ENCODE assay signal across 7 mouse cellular contexts in genomic region chr17:68002608-68003595, GRCm38 (mm10). TPM values are rescaled to one million over a fixed set of nuclear protein-coding genes. Genes with fewer than 3 reads are reported as not detected.
A peak's percentile ranks its signal among the peaks of the same experiment; 100 is the strongest.
DNase-seq lines count a peak whose midpoint lies in the region; ATAC-seq and TF ChIP-seq lines count a peak whose summit lies in the region.

No protein-coding gene starts in this region.

- peak overlapping the region; percentile 62 for H3K9ac ChIP-seq in ES-Bruce4 (ENCODE audit: low read depth, poor library complexity, severe bottlenecking)
- H3K9ac ChIP-seq in heart, postnatal 0 days (replicated peaks; ENCODE audit: low read depth, low read length) = peak overlapping the region; percentile 58; the same call in 1 of the 2 replicates
- peak overlapping the region; percentile 55; the same call in 1 of the 2 replicates for H3K9ac ChIP-seq in lung, postnatal 0 days (replicated peaks; ENCODE audit: low read depth)

- H3K4me2 ChIP-seq in heart, postnatal 0 days (ENCODE audit: low read depth, low read length) = peak overlapping the region; percentile 91
- peak overlapping the region; percentile 69 for H3K4me2 ChIP-seq in lung, postnatal 0 days (replicated peaks; ENCODE audit: low read depth, low read length)

- H3K27ac ChIP-seq in ES-Bruce4 (ENCODE audit: insufficient read depth, low read length) = no peak overlapping the region
- H3K27ac ChIP-seq in heart, postnatal 0 days (ENCODE audit: low read depth) = peak overlapping the region; percentile 80
- peak overlapping the region; percentile 93 for H3K27ac ChIP-seq in lung, postnatal 0 days (ENCODE audit: low read length)

- 35% methylated on average over 17 of the region's 17 CpGs for WGBS in heart, postnatal 0 days
- WGBS in lung, postnatal 0 days = 10% methylated on average over 17 of the region's 17 CpGs

- no peak for ATAC-seq in heart, postnatal 0 days (ENCODE audit: insufficient read depth, low read depth)
- ATAC-seq in lung, postnatal 0 days = no peak

- H3K9me3 ChIP-seq in ES-Bruce4 (replicated peaks; ENCODE audit: control insufficient read depth, insufficient read depth, low read length, poor library complexity, severe bottlenecking) = no peaks in the 10 kb centered on the region
- no peaks in the 10 kb centered on the region for H3K9me3 ChIP-seq in heart, postnatal 0 days (replicated peaks; ENCODE audit: control insufficient read depth, low read length)
- no peaks in the 10 kb centered on the region for H3K9me3 ChIP-seq in lung, postnatal 0 days (ENCODE audit: low read length)

- H3K4me3 ChIP-seq in ES-Bruce4 (ENCODE audit: low read depth, low read length) = peak overlapping the region; percentile 70
- peak overlapping the region; percentile 65 for H3K4me3 ChIP-seq in heart, postnatal 0 days (ENCODE audit: low read depth, low read length)
- H3K4me3 ChIP-seq in lung, postnatal 0 days (ENCODE audit: low read depth, low read length) = peak overlapping the region; percentile 86

- DNase-seq in 3134 (ENCODE audit: extremely low read depth, insufficient read length, low spot score) = peak; percentile 34
- DNase-seq in heart, postnatal 0 days (ENCODE audit: low spot score) = no peak
- DNase-seq in lung, postnatal 0 days (ENCODE audit: low spot score) = peak; percentile 69
- no peak for DNase-seq in adrenal gland, adult 2 months
- no peak for DNase-seq in right cerebral cortex, postnatal 25 days
- DNase-seq in adrenal gland, adult 18-20 months (ENCODE audit: low spot score in 2 of 2) = no peak

- no peak for TF ChIP-seq EP300 in ES-Bruce4 (IDR thresholded peaks at IDR 0.05; ENCODE audit: insufficient read depth, low read depth, low read length)
- TF ChIP-seq EP300 in heart, postnatal 0 days (IDR thresholded peaks at IDR 0.05; ENCODE audit: low read depth) = no peak
- TF ChIP-seq EP300 in lung, postnatal 0 days (IDR thresholded peaks at IDR 0.05) = peak; percentile 69

- H3K27me3 ChIP-seq in ES-Bruce4 (ENCODE audit: control insufficient read depth, insufficient read depth, low read length, poor library complexity, severe bottlenecking) = 0 out of 2 replicates have a peak, but pooled peaks cover 1% of the 10 kb centered on the region
- H3K27me3 ChIP-seq in heart, postnatal 0 days (ENCODE audit: control insufficient read depth, insufficient read depth, low read length) = no peaks in the 10 kb centered on the region
- no peaks in the 10 kb centered on the region for H3K27me3 ChIP-seq in lung, postnatal 0 days (replicated peaks; ENCODE audit: insufficient read depth, low read length)

- TF ChIP-seq CTCF in ES-Bruce4 (IDR thresholded peaks at IDR 0.05; ENCODE audit: low read depth, low read length) = no peak
- TF ChIP-seq CTCF in heart, postnatal 0 days (IDR thresholded peaks at IDR 0.05; ENCODE audit: low read depth) = no peak
- peak; percentile 49 for TF ChIP-seq CTCF in lung, postnatal 0 days (IDR thresholded peaks at IDR 0.05)

- no peaks in the 10 kb centered on the region for H3K36me3 ChIP-seq in ES-Bruce4 (ENCODE audit: control insufficient read depth, insufficient read depth, low read length, poor library complexity, severe bottlenecking)
- no peaks in the 10 kb centered on the region for H3K36me3 ChIP-seq in heart, postnatal 0 days (replicated peaks; ENCODE audit: control insufficient read depth, insufficient read depth, low read length)
- H3K36me3 ChIP-seq in lung, postnatal 0 days (ENCODE audit: insufficient read depth, low read length) = no peaks in the 10 kb centered on the region

- H3K4me1 ChIP-seq in ES-Bruce4 (ENCODE audit: control insufficient read depth, insufficient read depth, low read length) = no peaks in the 10 kb centered on the region
- H3K4me1 ChIP-seq in heart, postnatal 0 days (ENCODE audit: control insufficient read depth, insufficient read depth) = no peaks in the 10 kb centered on the region; the same call in 1 of the 2 replicates
- peaks cover 11% of the 10 kb centered on the region; the same call in 1 of the 2 replicates for H3K4me1 ChIP-seq in lung, postnatal 0 days (ENCODE audit: insufficient read depth, low read depth, low read length)

- no peak for TF ChIP-seq POLR2A in ES-Bruce4 (IDR thresholded peaks at IDR 0.05; ENCODE audit: insufficient read depth, low read length)

RNA-seq across cellular contexts. Expression of gene Arhgap28, which starts 1.0 kb away (rescaled TPM):
- 15.3 and 15.5 TPM in 2 replicates for polyA plus RNA-seq in ES-Bruce4 (2011; ENCODE audit: insufficient read depth, insufficient read length, low read depth, missing spikeins)
- total RNA-seq in heart, postnatal 0 days (2014; rRNA removed; ENCODE audit: low replicate concordance) = 7.7 and 13.0 TPM in 2 replicates
- 4.1 and 4.2 TPM in 2 replicates for polyA plus RNA-seq in heart, postnatal 0 days (2015; fragmentation: Nextera tagmentation; extraction: Ambion mirVana)
- polyA plus RNA-seq in lung, postnatal 0 days (2015; fragmentation: Nextera tagmentation; extraction: Ambion mirVana) = 12.2 and 13.3 TPM in 2 replicates
- 10 to 100 TPM in 1 of 2 experiments, 1 to 10 TPM in 1; 7.9 to 12.5 TPM for total RNA-seq in adrenal gland, adult 2 months (2021)
- polyA plus RNA-seq in adrenal gland, adult 2 months (2012; rRNA removed) = 7.8 and 9.4 TPM in 2 replicates
- total RNA-seq in adrenal gland, adult 18-20 months (2021) = 10 to 100 TPM in 1 of 2 experiments, 1 to 10 TPM in 1; 7.4 to 21.9 TPM

Comparison
In these comparisons a context has a peak if more than half of its experiments do, and no peak if none do; other contexts are left out.
1. DNase-seq: peak in 3134 (single experiment) and lung, postnatal 0 days (single experiment); none in heart, postnatal 0 days (single experiment), adrenal gland, adult 2 months (single experiment), right cerebral cortex, postnatal 25 days (single experiment) and adrenal gland, adult 18-20 months (0 of 2).
2. Peak in every context shown above with its lines, with median percentiles within 50 percentile points of each other: H3K4me3 ChIP-seq and H3K9ac ChIP-seq.